Mouse (Mus musculus) heart, adult 2 months (tissue): Measurements from ENCODE around the gene Evx2. TPM values are rescaled to one million over a fixed set of nuclear protein-coding genes. Genes with fewer than 3 reads are reported as not detected.

ENCODE experiments used
- DNase-seq, 2 experiments: peaks; one replicate each; pipeline ENCODE4 v3.0.0; 2021
- H3K27ac ChIP-seq: fragments of 200-600 bp; 2 replicates; pipeline ENCODE4 v1.8.1; 2022
- H3K27me3 ChIP-seq: fragments of 200-500 bp; 2 replicates; pipeline ENCODE4 v1.6.1; 2012; ENCODE audit warnings: mild to moderate bottlenecking, low read length, inconsistent platforms, mixed read lengths; ENCODE audit not compliant: control insufficient read depth, insufficient read depth
- H3K36me3 ChIP-seq: fragments of 200-500 bp; 2 replicates; pipeline ENCODE4 v1.6.1; 2012; ENCODE audit warnings: low read length, inconsistent platforms; ENCODE audit not compliant: control insufficient read depth, insufficient read depth
- H3K4me1 ChIP-seq: fragments of 200-500 bp; 2 replicates; pipeline ENCODE4 v1.6.1; 2011; ENCODE audit warnings: low read length; ENCODE audit not compliant: control insufficient read depth, insufficient read depth
- H3K4me3 ChIP-seq: fragments of 200-600 bp; 2 replicates; pipeline ENCODE4 v1.8.1; 2022
- H3K79me2 ChIP-seq: fragments of 200-500 bp; replicated peaks from 2 replicates; pipeline ENCODE4 v1.6.1; 2012; ENCODE audit warnings: mild to moderate bottlenecking, inconsistent platforms, low read length, moderate library complexity, mixed read lengths; ENCODE audit not compliant: control insufficient read depth, insufficient read depth
- H3K9ac ChIP-seq: fragments of 200-500 bp; 2 replicates; pipeline ENCODE4 v1.6.1; 2012; ENCODE audit warnings: low read depth, mild to moderate bottlenecking, control low read depth, inconsistent platforms, low read length, mixed read lengths
- CTCF ChIP-seq: fragments of 200-600 bp; IDR thresholded peaks from 2 replicates; pipeline ENCODE4 v1.8.1; 2022; ENCODE audit warnings: antibody characterized with exemption, mild to moderate bottlenecking, moderate library complexity
- EP300 ChIP-seq: fragments of 200-500 bp; IDR thresholded peaks from 2 replicates; pipeline ENCODE4 v1.6.1; 2011; ENCODE audit warnings: low read depth, low read length, control low read depth; ENCODE audit not compliant: insufficient read depth
- POLR2A ChIP-seq: fragments of 200-500 bp; IDR thresholded peaks from 2 replicates; pipeline ENCODE4 v1.6.1; 2011; ENCODE audit warnings: mild to moderate bottlenecking, low read depth, low read length, control low read depth; ENCODE audit not compliant: insufficient read depth
- WGBS: fragments of 180-500 bp; shearing (Covaris S2); methylation state at CpG from one replicate; pipeline ENCODE4 v1.1.7; 2018; 5-methylcytosine and 5-hydroxymethylcytosine counted together
- intact Hi-C: fragments of 180-260 bp; cut with DNase I; formaldehyde crosslinking; loops from one replicate; pipeline ENCODE4 v1.15.1; 2025
- polyA plus RNA-seq: library from polyadenylated mRNA; depleted of rRNA; stranded (reverse); fragments of >200 nt; gene quantifications from 2 replicates; pipeline ENCODE4 v1.2.3, GENCODE M21; 2012
- total RNA-seq, 2 experiments: library from RNA; stranded (reverse); gene quantifications; 2 replicates each; pipeline ENCODE4 v1.2.3; 2021

Evx2 gene
- total and polyA plus RNA-seq, 3 experiments = not detected

GRCm38 (mm10) chr2:74674881-74675665 lies 15.7 kb upstream of the Evx2 start, which contains the start of gene Hoxd12:
Hoxd12 (plus strand) TSS chr2:74675013.
- Histone ChIP-seq H3K9ac (no peak within 1 kb of the TSS), H3K4me3 (no peak within 1 kb of the TSS), H3K27ac (no peak within 1 kb of the TSS), H3K36me3 (no peaks in the 10 kb centered on the region), H3K79me2 (no peaks in the 10 kb centered on the region), H3K27me3 (peaks cover 23% of the 10 kb centered on the region), H3K4me1 (no peaks in the 10 kb centered on the region)
- DNase-seq = peak in 1 of 2 experiments; percentile 15
- no peak for TF ChIP-seq POLR2A
- no peak for TF ChIP-seq EP300
- TF ChIP-seq CTCF = no peak
- 5% methylated on average over 47 of the region's 47 CpGs for WGBS
- intact Hi-C loops = loop anchor here (5.0 kb wide), 1 partner anchor 1093 kb away; the partner anchor contains the start of gene Chrna1

GRCm38 (mm10) chr2:74673835-74674425 lies 14.6 kb upstream of the Evx2 start:
- no peak overlapping the region for H3K27ac ChIP-seq
- H3K4me1 ChIP-seq = no peaks in the 10 kb centered on the region
- 6% methylated on average over 24 of the region's 24 CpGs for WGBS
- intact Hi-C loops = loop anchor here (2.0 to 5.0 kb wide), 2 partner anchors 709 to 1092 kb away; partner anchors contain the start of gene Chrna1
- no peaks in the 10 kb centered on the region for H3K79me2 ChIP-seq
- H3K27me3 ChIP-seq = peaks cover 21% of the 10 kb centered on the region
- peak in 1 of 2 experiments; percentile 12 for DNase-seq
- H3K9ac ChIP-seq = no peak overlapping the region
- no peaks in the 10 kb centered on the region for H3K36me3 ChIP-seq
- no peak overlapping the region for H3K4me3 ChIP-seq
- TF ChIP-seq EP300 (no peak), CTCF (no peak), POLR2A (no peak)

- Histone ChIP-seq H3K4me3 (peak overlapping the region; percentile 34), H3K27me3 (peaks cover 31% of the 10 kb centered on the region), H3K79me2 (no peaks in the 10 kb centered on the region), H3K36me3 (no peaks in the 10 kb centered on the region), H3K9ac (no peak overlapping the region), H3K27ac (no peak overlapping the region), H3K4me1 (no peaks in the 10 kb centered on the region)
- peak in 1 of 2 experiments; percentile 65 for DNase-seq
- 15% methylated on average over 40 of the region's 40 CpGs for WGBS
- TF ChIP-seq CTCF = peak; percentile 75
- no peak for TF ChIP-seq POLR2A
- intact Hi-C loops = loop anchor here (2.0 to 5.0 kb wide), 2 partner anchors 708 to 1090 kb away; partner anchors contain the start of gene Chrna1
Observed at GRCm38 (mm10) chr2:74672481-74673362, 13.4 kb upstream of the Evx2 start.

- no peak for DNase-seq
- H3K27ac ChIP-seq = no peak overlapping the region
- TF ChIP-seq CTCF (no peak), EP300 (no peak), POLR2A (no peak)
- H3K9ac ChIP-seq = no peak overlapping the region
- no peak overlapping the region for H3K4me3 ChIP-seq
- intact Hi-C loops = loop anchor here (2.0 to 5.0 kb wide), 2 partner anchors 707 to 1090 kb away; partner anchors contain the start of gene Chrna1
- peaks cover 33% of the 10 kb centered on the region for H3K27me3 ChIP-seq
- no peaks in the 10 kb centered on the region for H3K4me1 ChIP-seq
- H3K79me2 ChIP-seq = no peaks in the 10 kb centered on the region
- no peaks in the 10 kb centered on the region for H3K36me3 ChIP-seq
- WGBS = 54% methylated on average over 5 of the region's 5 CpGs
Observed at GRCm38 (mm10) chr2:74671847-74672246, 12.5 kb upstream of the Evx2 start.

- Histone ChIP-seq H3K27me3 (peaks cover 34% of the 10 kb centered on the region), H3K79me2 (no peaks in the 10 kb centered on the region), H3K27ac (no peak overlapping the region), H3K4me1 (no peaks in the 10 kb centered on the region), H3K36me3 (no peaks in the 10 kb centered on the region), H3K4me3 (no peak overlapping the region), H3K9ac (no peak overlapping the region)
- 11% methylated on average over 3 of the region's 3 CpGs for WGBS
- intact Hi-C loops = loop anchor here (5.0 kb wide), 1 partner anchor 1088 kb away; the partner anchor contains the start of gene Chrna1
- no peak for DNase-seq
- TF ChIP-seq EP300 (no peak), POLR2A (no peak), CTCF (no peak)
Observed at GRCm38 (mm10) chr2:74670632-74671188, 11.4 kb upstream of the Evx2 start.
